Mouse (Mus musculus) midbrain, postnatal 0 days (tissue): ENCODE data around the gene Slc46a2. TPM values are rescaled to one million over a fixed set of nuclear protein-coding genes. Genes with fewer than 3 reads are reported as not detected.

ENCODE experiments used
- ATAC-seq: fragments of 200-750 bp; cut with Nextera tagmentation; 2 replicates; pipeline ENCODE4 v1.8.0; 2017; ENCODE audit warnings: moderate number of reproducible peaks, mild to moderate bottlenecking, moderate TSS enrichment, moderate library complexity; ENCODE audit not compliant: low FRiP score
- DNase-seq: peaks from one replicate; pipeline ENCODE4 v3.0.0-alpha.2; 2015; ENCODE audit warnings: low spot score
- H3K27ac ChIP-seq: fragments of 300-500 bp; sonication (generic); 2 replicates; pipeline ENCODE4 v1.5.1; 2014; ENCODE audit warnings: low read depth, mild to moderate bottlenecking, low read length, mixed read lengths
- H3K27me3 ChIP-seq: fragments of 300-500 bp; sonication (generic); 2 replicates; pipeline ENCODE4 v1.6.1; 2014; ENCODE audit warnings: low read length, control low read depth, mixed read lengths; ENCODE audit not compliant: insufficient read depth
- H3K36me3 ChIP-seq: fragments of 300-500 bp; sonication (generic); 2 replicates; pipeline ENCODE4 v1.6.1; 2014; ENCODE audit warnings: low read length, control low read depth, mixed read lengths; ENCODE audit not compliant: insufficient read depth
- H3K4me1 ChIP-seq: fragments of 300-500 bp; sonication (generic); 2 replicates; pipeline ENCODE4 v1.6.1; 2014; ENCODE audit warnings: mild to moderate bottlenecking, control low read depth, antibody characterized with exemption, low read length, mixed read lengths; ENCODE audit not compliant: insufficient read depth
- H3K4me2 ChIP-seq: fragments of 300-500 bp; sonication (generic); 2 replicates; pipeline ENCODE4 v1.6.1; 2014; ENCODE audit warnings: low read depth, mild to moderate bottlenecking, low read length, mixed read lengths; ENCODE audit not compliant: poor library complexity, severe bottlenecking
- H3K4me3 ChIP-seq: fragments of 300-500 bp; sonication (generic); 2 replicates; pipeline ENCODE4 v1.5.1; 2014; ENCODE audit warnings: low read depth, mild to moderate bottlenecking, low read length, moderate library complexity
- H3K9ac ChIP-seq: fragments of 300-500 bp; sonication (generic); replicated peaks from 2 replicates; pipeline ENCODE4 v1.6.1; 2014; ENCODE audit warnings: mild to moderate bottlenecking, low read length, moderate library complexity, mixed read lengths; ENCODE audit not compliant: poor library complexity, severe bottlenecking
- H3K9me3 ChIP-seq: fragments of 300-500 bp; sonication (generic); 2 replicates; pipeline ENCODE4 v1.6.1; 2016; ENCODE audit warnings: low read length, control low read depth
- CTCF ChIP-seq: IDR thresholded peaks from 2 replicates; pipeline ENCODE4 v1.5.1; 2016; ENCODE audit warnings: antibody characterized with exemption, mild to moderate bottlenecking
- WGBS: fragments of 180-500 bp; shearing (Covaris S2); extraction: QIAGEN DNeasy Blood & Tissue Kit; methylation state at CpG from one replicate; pipeline ENCODE4 v1.1.7; 2014; 5-methylcytosine and 5-hydroxymethylcytosine counted together
- polyA plus RNA-seq: library from polyadenylated mRNA; unstranded; fragments of >200 nt; fragmentation: Nextera tagmentation; extraction: Ambion mirVana; gene quantifications from 2 replicates; pipeline ENCODE4 v1.2.1, GENCODE M21; 2015
- total RNA-seq: library from RNA; depleted of rRNA; stranded (reverse); fragments of >200 nt; gene quantifications from 2 replicates; pipeline ENCODE4 v1.2.3, GENCODE M21; 2014; rRNA removed

Gene Slc46a2
- total and polyA plus RNA-seq, 2 experiments from 2014 or later: 0.05 to 0.16 TPM

GRCm38 (mm10) chr4:59860431-59860830 is 54.4 kb downstream of the Slc46a2 start:
- no peaks in the 10 kb centered on the region for H3K4me1 ChIP-seq
- H3K4me3 ChIP-seq: no peak overlapping the region
- no peaks in the 10 kb centered on the region for H3K9me3 ChIP-seq
- TF ChIP-seq CTCF: no peak
- H3K4me2 ChIP-seq: no peak overlapping the region
- no peak for DNase-seq
- H3K9ac ChIP-seq: no peak overlapping the region
- no peak overlapping the region for H3K27ac ChIP-seq
- H3K27me3 ChIP-seq: no peaks in the 10 kb centered on the region
- WGBS: 74% methylated on average over 2 of the region's 2 CpGs
- no peak for ATAC-seq
- H3K36me3 ChIP-seq: 0 out of 2 replicates have a peak, but pooled peaks cover 3% of the 10 kb centered on the region

- peak; percentile 64 for ATAC-seq
- H3K4me3 ChIP-seq: no peak overlapping the region
Observed at GRCm38 (mm10) chr4:59859693-59860425, 55.0 kb downstream of the Slc46a2 start.

More at GRCm38 (mm10) chr4:59859693-59860425, 55.0 kb downstream of the Slc46a2 start:
- no peaks in the 10 kb centered on the region for H3K4me1 ChIP-seq
- no peaks in the 10 kb centered on the region for H3K27me3 ChIP-seq
- DNase-seq: no peak
- 0 out of 2 replicates have a peak, but pooled peaks cover 3% of the 10 kb centered on the region for H3K36me3 ChIP-seq
- no peak overlapping the region for H3K9ac ChIP-seq
- no peaks in the 10 kb centered on the region for H3K9me3 ChIP-seq
- 67% methylated on average over 16 of the region's 16 CpGs for WGBS
- H3K4me2 ChIP-seq: no peak overlapping the region
- no peak for TF ChIP-seq CTCF
- H3K27ac ChIP-seq: no peak overlapping the region

Other genes starting within 250 kb of the Slc46a2 start
- gene Inip, start 113.5 kb downstream of the Slc46a2 start, total RNA-seq: 20.8 and 26.8 TPM in 2 replicates
- gene Inip, start 113.5 kb downstream of the Slc46a2 start, polyA plus RNA-seq: 33.0 and 35.8 TPM in 2 replicates
- 37.8 and 39.6 TPM in 2 replicates for gene Snx30, start 109.2 kb downstream of the Slc46a2 start, total RNA-seq
- 18.1 and 21.7 TPM in 2 replicates for gene Snx30, start 109.2 kb downstream of the Slc46a2 start, polyA plus RNA-seq
- not detected in 2 replicates for gene Mup4, start 45.7 kb upstream of the Slc46a2 start, total RNA-seq
- not detected in 2 replicates for gene Mup4, start 45.7 kb upstream of the Slc46a2 start, polyA plus RNA-seq
- not detected in 2 replicates for gene Mup6, start 49.2 kb upstream of the Slc46a2 start, total RNA-seq
- gene Mup6, start 49.2 kb upstream of the Slc46a2 start, polyA plus RNA-seq: 0.35 TPM in 1 of 2 replicates, not detected in the other
- not detected in 2 replicates for gene Mup7, start 155.4 kb upstream of the Slc46a2 start, total RNA-seq
- not detected in 2 replicates for gene Mup7, start 155.4 kb upstream of the Slc46a2 start, polyA plus RNA-seq
- not detected in 2 replicates for gene Mup2, start 239.2 kb upstream of the Slc46a2 start, total RNA-seq
- not detected in 2 replicates for gene Mup2, start 239.2 kb upstream of the Slc46a2 start, polyA plus RNA-seq